Mouse (Mus musculus) gastrocnemius, adult 18-20 months (tissue): Measurements from ENCODE around the gene Idua. TPM values are rescaled to one million over a fixed set of nuclear protein-coding genes. Genes with fewer than 3 reads are reported as not detected.

Experiments used
- DNase-seq: peaks from one replicate; pipeline ENCODE4 v3.0.0; 2021; ENCODE audit warnings: low spot score
- total RNA-seq, 2 experiments: library from RNA; stranded (reverse); gene quantifications; 2 replicates each; pipeline ENCODE4 v1.2.3; 2021

Gene Idua
- total RNA-seq, 2 experiments from 2014 or later = 8.2 to 10.0 TPM

GRCm38 (mm10) chr5:108715974-108716373, 55.8 kb downstream of the Idua start:
- no peak for DNase-seq

- DNase-seq = no peak
Observed at GRCm38 (mm10) chr5:108718051-108718450, 57.9 kb downstream of the Idua start.

- DNase-seq = no peak
Observed at GRCm38 (mm10) chr5:108719761-108720160, 59.6 kb downstream of the Idua start.

GRCm38 (mm10) chr5:108724006-108724405, 63.9 kb downstream of the Idua start:
- DNase-seq = no peak

GRCm38 (mm10) chr5:108726557-108727248, 66.6 kb downstream of the Idua start:
- DNase-seq = peak; percentile 62

GRCm38 (mm10) chr5:108727425-108727824, 67.3 kb downstream of the Idua start:
- DNase-seq = no peak

Other genes with a start within 250 kb of the Idua start
- gene Atp5k, start 225.9 kb upstream of the Idua start, total RNA-seq = 100 to 1,000 TPM; 765 to 857 TPM
- gene Mfsd7a, start 211.4 kb upstream of the Idua start, total RNA-seq = 1 to 10 TPM in 1 of 2 experiments, under 1 TPM in 1; 0.84 to 1.7 TPM
- gene Pcgf3, start 199.1 kb upstream of the Idua start, total RNA-seq = 10 to 100 TPM; 33.8 to 35.9 TPM
- under 1 TPM; 0.21 to 0.41 TPM for gene Cplx1, start 110.3 kb upstream of the Idua start, total RNA-seq
- gene Gak, start 30.6 kb upstream of the Idua start, total RNA-seq = 10 to 100 TPM; 10.9 to 11.9 TPM
- 10 to 100 TPM in 1 of 2 experiments, 1 to 10 TPM in 1; 7.6 to 10.7 TPM for gene Tmem175, start 30.6 kb upstream of the Idua start, total RNA-seq
- gene Dgkq, start 9.3 kb downstream of the Idua start, total RNA-seq = 1 to 10 TPM; 2.4 to 3.9 TPM
- under 1 TPM in 1 of 2 experiments, not detected in 1; 0.12 TPM for gene Slc26a1, start 15.2 kb downstream of the Idua start, total RNA-seq
- gene Fgfrl1, start 32.1 kb downstream of the Idua start, total RNA-seq = 10 to 100 TPM; 23.3 to 29.9 TPM
- gene Rnf212, start 114.7 kb downstream of the Idua start, total RNA-seq = not detected
- gene Tmed11, start 135.0 kb downstream of the Idua start, total RNA-seq = not detected
- gene Vmn2r8, start 148.5 kb downstream of the Idua start, total RNA-seq = not detected
- not detected for gene Vmn2r9, start 192.3 kb downstream of the Idua start, total RNA-seq